Mouse (Mus musculus) left cerebral cortex, adult 9 months (tissue): ENCODE results near the gene Rnf130.

ENCODE experiments used
- DNase-seq, 2 experiments: peaks; one replicate each; pipeline ENCODE4 v3.0.0; 2022; ENCODE audit warnings: low spot score in 2 of 2

The Rnf130 gene

DNA sequence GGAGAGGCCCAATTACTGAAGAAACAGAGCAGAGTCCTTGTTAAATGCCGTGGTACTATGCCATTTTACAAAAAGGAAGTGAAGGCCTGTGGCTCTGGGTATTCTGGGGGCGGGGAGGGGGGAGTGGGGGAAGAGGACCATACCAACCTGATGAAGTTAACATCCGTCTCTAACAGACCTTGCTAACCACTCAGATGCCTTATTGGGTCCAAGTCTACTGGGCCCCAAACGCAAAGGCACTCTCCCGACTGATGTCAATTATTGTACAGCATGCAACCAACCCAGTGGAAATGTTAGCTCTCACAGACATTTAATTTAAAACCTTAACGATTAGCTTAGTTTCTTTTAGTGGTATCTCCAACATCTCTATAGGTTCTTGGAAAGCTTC, 707 bp upstream of the Rnf130 start:
- DNase-seq = no peak

DNA sequence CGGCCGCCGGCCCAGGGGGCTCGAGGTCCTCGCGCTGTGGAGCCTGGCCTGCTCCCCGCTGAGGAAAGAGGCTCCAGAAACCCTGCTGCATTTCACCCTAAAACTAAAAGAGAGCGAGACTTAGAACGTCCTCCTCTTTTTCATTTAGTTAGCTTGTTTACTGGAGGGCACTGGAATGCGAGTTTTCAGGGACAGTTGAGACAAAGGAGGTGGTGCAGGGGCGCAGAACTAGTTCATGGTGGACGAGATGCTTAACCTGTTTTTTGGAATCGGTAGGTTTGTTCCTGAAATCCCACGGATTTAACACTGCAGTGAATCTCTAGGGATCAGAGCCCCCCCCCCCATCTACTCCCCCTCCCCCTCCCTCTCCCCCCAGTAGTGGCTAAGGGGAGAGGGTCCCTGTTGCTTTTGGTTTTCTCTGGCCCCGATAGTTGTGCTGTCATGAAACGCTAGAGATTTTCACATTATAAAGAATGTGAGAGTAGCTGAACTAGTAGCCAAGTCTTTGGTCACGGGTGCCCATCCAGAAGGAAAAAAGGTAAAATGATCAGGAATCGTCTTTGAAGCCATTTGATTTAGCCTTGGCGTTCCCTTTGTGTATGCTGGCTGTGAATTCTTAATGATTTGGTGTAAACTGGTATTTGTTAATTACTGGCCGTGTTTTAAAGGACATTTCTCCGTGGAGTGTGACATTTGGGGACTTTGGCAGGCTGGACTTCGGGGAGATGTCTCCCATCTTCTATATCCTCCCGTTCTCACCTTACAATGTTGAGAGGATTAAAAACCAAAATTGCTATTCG, 775 bp downstream of the Rnf130 start:
- DNase-seq = peak in 1 of 2 experiments; percentile 9

DNA sequence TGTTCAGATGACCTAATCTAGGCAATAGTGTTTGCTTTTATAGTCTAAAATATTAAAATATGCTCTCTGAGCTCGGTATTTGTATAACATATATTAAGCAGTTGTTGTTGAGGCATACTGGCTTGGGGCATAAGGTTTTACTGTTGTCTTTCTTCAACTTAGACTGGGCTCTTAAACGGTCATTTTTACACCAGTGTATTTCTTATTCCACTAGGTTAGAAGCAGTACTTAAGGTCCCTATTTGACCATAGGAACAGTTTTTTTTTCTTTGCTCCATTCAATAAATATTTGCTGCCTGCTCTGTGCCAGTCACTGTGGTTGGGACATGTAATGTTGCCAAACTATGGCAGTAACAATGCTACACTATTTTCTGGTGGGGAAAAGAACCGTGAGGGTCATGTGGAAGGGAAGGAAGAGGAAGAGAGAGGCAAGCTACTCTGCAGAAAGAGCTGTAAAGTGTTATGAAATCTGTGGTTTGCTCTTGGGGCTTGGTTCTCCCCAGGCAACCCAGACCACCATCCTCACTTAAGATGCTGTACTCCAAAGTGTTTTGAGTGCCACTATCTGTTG, 1.5 kb downstream of the Rnf130 start:
- no peak for DNase-seq

DNA sequence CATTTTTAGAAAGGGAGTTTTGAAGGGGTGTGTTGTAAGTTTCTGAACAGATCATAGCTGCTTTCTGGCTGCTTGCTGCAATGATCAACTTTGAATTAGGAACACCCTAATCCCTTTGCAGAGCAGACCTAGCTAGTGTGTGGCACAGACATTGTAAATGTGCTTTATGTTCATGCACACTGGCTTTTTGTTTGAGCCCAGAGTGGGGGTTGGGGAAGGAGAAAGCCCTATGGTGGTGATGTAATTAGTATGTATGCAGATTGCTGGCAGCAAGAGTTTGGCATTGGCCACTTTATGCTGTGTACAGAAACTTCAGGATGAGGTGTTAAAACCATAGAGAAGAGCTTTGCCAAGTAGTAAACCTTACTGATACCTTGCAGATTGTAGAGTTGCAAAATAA, 3.3 kb downstream of the Rnf130 start:
- DNase-seq = no peak

DNA sequence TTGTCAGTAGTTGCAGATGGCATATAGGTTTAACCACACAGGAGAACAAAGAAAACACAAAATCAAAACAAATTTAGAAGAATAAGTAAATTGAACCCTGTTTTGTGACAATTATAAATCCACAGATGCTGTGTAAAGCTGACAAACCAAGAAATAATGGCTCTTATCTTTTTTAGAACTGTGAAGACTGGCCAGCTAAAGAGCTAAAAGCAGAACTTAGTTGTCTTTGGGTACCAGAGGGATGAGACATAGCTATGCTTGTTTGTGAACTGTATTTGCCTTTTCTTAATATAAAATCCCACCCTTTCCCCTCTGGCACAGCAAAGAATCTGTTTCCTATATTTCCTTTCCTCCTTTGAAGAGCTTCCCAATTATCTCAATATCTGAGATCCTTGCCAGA, 9.0 kb downstream of the Rnf130 start:
- DNase-seq = no peak

DNA sequence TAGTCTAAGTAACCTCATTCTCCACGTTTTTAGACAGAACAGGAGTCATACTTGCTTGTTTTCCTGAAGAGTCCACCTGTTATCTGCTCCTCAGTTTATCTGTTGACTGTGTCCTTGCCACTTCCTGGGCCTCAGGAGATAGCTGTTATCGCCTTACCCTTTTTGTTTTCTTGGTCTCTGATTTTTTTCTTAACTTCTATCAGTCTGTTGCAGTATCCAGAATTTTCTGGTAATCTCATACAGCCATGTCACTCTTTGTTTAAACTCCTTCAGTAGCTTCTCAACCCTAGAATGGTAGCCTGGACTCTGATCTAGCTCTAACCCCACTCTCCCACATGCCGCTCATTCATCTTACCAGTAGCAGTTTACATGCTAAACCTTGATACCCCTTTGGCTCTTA, 10.6 kb downstream of the Rnf130 start:
- no peak for DNase-seq

DNA sequence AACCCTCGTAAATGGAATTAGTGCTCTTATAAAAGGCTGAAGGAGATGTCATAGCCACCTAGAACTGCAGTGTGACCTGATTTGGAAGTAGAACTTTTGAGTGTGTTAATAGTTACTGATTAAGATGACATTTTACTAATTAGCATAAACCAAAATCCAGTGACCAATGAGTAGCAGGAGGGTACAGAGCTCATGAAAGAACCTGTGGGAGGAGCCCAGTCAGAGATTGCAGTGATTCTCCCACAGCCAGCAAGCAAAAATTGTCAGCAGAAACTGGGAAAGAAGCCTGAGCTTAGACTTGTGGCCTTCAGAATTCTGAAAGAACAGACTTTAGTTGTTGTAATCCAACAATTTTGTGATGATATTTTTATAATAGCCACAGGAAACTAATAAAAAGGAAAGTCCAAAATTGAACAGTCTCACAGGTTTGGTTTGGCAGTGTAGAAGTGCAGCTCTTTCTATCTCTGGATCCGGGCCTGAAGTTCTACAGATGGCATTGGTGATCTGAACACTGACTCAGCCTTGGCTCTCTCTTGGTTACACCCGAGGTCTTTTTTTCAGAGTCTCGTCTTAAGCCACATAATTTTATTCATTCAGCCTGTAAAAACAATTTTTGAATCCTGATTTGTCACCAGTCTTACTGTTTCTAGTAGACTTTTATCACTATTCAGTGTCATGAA, 11.8 kb downstream of the Rnf130 start:
- DNase-seq = no peak

DNA sequence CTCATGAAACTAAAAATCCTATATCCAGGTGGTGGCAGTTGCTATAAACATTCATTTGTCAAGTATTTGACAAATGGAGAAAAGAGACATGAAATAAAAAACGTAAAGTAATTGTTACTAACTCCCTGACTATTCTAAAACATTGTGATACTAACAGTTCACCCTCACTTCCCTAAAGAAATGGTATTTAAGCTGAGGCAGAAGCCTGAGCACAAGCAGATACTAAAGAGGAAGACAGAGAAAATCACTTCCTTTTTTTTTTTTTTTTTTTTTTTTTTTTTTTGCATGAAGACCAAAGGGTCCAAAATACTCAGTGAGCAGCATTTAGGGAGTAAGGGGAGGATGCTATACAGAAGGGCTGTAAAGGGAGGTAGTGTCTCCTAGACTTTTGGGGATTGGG, 13.6 kb downstream of the Rnf130 start:
- no peak for DNase-seq

DNA sequence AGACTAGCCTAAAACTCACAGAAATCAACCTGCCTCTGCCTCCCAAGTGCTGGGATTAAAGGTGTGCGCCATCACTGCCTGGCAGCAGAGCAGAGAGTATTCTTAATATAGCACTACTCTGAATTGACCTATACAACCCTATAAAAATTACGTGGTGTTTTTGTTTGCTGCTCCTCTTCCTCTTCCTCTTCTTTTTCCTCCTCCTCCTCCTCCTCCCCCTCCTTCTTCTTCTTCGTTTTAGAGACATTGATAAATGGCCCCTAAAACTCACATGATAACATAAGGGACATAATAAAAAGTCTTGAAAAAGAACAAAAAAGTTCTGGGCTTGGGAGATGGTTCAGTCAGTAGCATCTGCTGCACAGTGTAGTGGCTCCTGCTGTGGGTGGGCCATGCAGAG, 16.0 kb downstream of the Rnf130 start:
- DNase-seq = no peak

DNA sequence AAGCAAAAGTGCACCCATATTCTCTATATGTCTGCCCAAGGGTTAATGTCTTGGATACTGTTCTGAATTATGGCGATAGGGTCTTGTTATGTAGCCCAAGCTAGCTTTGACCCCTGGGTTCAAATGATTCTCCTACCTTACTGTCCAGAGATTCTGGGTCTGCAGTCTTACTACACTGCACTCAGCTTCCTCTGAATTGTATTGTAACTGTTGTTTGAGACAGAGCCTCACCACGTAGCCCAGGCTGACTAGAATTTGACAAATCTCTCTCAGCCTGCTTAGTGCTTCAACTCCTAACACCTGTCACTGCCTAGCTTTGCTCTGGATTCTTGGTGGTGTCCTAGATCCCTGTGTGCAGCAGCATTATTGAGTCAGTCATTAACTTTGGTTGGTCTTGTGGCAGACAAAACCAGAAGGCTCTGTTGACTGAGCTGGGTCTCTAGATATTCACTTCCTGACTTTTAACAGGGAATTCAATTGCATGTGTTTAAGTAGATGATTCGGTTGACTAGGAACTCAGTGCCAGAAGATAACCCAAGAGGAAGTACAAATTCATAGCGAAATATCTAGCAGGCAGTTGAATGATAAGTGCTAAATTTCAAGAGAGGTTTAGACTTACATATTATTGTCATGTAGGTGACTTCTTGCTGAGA, 17.3 kb downstream of the Rnf130 start:
- no peak for DNase-seq

DNA sequence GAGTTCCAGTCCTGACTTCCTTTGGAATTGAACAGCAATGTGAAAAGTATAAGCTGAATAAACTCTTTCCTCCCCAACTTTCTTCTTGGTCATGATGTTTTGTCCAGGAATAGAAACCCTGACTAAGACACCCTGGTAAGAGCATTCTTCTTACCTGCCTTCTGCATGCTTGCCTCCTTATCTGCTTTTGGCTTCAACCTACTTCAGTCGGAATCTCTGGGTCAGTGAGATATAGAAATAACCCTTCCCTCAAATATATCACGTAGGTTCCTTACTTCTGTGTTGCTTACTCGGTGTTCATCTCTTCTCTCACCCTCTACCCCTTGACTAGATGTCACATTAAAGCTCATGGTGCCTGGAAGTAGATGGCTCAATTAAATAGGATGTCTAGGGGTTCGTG, 19.3 kb downstream of the Rnf130 start:
- DNase-seq = no peak

DNA sequence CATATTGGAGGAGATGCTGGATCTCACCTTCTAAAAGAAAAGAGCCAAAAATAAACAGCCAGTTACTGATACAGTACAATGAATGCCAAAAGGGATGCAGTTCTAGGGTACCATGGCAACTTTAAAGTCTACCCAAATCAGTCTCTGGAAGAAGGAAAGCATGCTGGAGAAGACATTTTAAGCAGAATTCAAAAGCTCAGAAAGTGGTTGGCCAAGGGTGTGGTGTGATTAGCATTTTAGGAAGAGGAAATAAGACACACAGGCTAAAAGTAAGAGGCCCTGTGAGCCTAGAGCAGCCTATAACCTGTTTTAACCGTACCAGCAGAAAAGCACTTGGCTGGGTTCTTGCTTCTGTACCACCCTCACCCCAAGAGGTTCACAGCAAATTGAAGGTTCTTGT, 22.5 kb downstream of the Rnf130 start:
- DNase-seq = no peak

DNA sequence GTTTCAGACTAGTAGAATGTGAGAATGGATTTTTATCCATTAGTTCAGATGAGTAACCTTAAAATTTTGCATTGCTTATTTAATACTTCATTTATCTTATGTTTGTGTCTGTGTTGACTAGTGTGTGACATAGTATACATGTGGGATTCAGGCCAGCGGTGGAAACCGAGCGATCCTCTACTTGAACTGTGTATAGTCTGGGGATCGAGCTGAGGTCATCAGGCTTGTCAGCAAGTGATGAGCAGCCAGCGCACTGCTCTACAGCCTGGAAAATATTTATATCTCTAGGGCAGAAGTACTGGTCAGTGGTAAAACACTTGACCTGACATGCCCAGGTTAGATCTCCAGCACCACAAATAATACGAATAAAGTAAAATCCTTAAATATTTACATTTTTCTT, 23.0 kb downstream of the Rnf130 start:
- DNase-seq = no peak

DNA sequence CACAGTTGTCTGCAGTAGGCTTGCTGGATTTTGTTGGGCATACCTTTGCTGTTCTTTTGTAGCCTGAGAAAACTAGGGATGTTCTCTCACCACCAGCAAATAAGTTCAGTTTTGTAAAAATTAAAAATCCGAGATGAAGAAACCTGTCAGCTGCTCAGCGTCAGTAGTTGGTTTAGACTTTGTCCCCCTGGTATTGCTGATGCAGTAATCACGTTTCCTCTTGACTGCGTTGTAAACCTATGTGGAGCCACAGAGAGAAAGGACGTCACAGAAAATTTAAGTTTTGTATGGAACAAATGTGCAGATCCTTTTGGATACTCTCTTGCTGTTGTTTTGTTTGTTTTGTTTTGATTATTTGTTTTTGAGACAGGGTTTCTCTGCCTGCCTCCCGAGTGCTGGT, 25.2 kb downstream of the Rnf130 start:
- no peak for DNase-seq

DNA sequence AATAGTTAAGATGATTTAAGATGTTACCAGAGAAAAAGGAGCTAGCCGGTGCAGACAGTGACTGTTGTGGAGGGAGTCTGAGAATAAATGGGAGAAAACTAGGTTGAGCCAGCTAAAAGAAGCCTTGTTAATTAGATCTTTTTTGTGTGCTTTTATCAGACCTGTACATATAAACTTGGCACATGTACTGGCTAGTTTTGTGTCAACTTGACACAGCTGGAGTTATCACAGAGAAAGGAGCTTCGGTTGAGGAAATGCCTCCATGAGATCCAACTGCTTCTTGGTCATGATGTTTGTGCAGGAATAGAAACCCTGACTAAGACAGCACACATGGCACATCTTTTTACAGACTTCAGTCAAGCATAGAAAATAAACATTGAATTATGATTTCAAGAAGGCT, 32.6 kb downstream of the Rnf130 start:
- no peak for DNase-seq

DNA sequence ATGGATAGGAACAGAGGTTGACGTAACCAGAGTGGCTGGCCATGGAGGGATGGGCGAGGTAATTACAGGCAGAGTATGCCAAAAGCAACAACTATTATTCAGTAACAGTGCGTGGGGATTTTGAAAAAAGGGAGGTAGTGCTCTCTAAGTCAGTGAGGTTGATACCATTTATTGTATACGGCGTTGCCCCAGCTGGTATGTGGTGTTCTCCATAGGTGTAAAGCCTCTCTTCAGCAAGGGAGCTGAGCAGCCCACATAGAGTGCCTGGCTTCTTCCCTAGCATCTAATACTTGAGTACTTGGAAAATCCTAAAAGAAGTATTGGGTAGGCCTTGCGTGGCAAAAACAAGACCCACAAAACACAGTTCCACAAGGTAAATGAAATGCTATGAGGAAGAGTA, 33.1 kb downstream of the Rnf130 start:
- DNase-seq = no peak

DNA sequence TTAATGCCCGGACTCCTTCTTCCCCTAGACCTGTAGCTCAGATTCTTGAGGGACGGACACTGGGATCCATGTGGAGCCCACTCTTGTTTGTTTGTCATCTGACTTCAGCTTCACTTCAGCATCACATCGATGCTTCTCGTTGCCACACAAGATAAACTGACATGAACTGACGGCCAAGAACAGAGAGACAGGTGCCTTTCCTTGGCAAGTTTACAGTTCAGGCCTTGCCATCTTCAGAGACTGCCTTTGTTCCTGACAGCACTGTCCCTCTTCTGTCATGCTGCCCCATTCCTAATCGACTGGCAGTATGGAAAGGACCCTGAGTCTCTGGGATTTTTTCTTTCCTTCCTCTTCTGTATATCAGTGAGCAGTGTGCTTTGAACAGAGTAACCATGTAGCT, 33.9 kb downstream of the Rnf130 start:
- DNase-seq = no peak

DNA sequence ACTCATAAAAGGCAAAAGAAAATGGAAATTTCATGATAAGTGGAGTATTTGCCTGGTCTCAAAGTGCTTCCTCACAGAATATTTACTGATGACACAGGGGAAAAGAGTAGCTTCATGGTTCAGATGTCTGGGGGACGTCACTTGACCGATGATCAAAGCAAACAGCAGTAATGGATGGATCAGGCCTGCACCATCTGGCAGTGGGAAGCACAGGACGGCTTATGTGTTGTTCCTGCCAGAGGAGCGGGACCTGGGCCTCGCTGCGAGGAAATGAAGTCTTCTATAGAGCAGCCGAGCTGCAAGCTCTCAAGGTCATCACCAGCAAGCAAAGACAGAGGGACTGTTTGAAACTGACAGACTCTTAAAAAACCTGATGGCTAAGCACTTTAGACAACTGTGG, 37.0 kb downstream of the Rnf130 start:
- no peak for DNase-seq

DNA sequence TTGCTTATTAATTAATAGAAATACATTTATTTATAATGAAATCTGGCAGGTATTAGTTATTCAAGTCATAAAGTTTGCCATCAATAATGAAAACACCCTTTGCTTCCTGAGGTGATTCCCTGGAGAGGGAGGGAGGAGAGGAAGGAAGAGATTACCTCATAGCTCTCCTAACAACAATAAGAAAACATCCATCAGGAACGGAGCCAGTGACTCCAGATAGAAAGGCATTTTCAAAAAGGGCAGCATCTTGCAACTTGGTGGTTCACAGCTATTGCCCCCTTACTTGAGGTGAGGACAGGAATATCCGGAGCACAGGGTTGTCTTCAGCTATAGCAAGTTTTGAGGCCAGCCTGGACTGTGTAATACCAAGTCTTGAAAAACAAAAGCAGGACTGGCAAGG, 40.9 kb downstream of the Rnf130 start:
- DNase-seq = no peak

DNA sequence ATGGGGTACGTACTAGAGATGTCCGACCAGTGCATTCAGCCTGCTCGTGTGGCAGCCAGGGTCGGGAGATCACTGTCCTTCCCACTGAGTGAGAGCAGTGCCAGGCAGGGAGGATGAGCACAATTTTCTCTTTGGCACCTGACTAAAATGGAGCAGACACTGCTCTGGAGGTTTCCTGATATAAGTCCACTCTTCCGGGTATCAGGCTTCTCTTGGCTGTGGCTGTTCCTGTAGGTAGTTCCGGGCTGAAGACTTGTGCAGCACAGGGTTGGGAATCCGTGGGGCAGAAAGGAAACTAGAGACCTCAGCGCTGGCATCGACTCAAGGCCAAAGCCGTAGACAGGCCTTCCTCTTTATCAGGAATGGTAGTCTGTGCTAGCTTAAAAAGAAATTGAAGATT, 48.7 kb downstream of the Rnf130 start:
- DNase-seq = no peak

DNA sequence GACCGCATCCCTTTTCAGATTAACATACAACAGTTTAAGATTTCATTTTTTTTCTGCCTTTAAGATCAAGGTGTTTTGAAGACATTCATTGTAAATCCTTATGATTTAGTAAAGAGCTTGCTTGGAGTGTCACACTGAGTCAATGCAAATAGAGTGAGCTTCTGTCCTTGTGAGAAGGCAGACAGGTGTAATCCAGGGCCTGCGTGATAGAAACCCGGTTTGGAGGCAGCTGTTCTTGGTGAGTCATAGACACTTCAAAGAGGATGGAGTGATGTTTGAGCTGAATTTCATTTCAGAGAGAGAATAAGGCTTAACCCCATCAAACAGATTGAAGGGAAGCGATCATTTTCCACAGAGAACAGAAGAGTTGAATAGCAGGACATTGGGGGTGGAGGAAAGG, 51.6 kb downstream of the Rnf130 start:
- peak in 1 of 2 experiments; percentile 29 for DNase-seq

DNA sequence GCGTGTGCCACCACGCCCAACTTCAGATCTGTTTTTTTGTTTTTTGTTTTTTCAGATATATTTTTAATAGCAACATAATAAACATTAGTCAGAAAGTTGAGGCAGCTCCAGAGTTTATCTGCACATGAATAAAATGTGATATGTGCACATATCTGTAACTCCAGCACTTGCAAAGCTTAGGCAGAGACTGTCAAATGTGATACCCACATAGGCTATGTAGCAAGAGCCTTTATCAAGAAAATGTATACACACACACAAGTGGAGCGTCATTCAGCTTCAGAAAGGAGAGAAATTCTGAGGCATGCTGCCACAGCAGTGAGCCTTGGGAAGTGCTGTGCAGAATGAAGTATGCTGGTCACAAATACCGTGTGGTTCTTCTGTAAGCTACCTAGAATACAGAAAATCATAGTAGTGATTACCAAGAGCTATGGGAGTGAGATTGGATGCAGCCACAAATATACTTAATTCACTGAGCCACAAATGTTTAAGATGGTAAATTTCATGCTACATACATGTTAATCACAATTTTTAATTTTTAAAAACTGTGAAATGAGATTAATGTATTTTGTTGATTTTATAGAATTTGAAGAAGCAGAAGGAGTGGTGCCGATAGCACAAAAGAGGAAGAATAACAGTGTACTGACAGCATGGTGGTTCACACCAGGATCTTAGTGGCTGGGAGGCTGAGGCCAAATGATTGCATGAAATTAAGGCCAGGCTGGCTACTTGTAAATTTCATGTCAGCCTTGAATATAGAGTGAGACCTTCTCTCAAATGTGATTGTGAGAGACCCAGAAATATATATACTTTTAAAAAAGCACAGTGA, 56.4 kb downstream of the Rnf130 start:
- no peak for DNase-seq
